Mouse (Mus musculus) MEL (cell line): ENCODE results near the gene Selenom. TPM values are rescaled to one million over a fixed set of nuclear protein-coding genes. Genes with fewer than 3 reads are reported as not detected.
A peak's percentile ranks its signal among the peaks of the same experiment; 100 is the strongest.

ENCODE experiments used
- DNase-seq: peaks from one replicate; pipeline ENCODE4 v3.0.0; 2011; ENCODE audit warnings: low read depth, low spot score
- H3K27ac ChIP-seq: 2 replicates; pipeline ENCODE4 v1.5.1; 2012; ENCODE audit warnings: low read depth, mild to moderate bottlenecking, control low read depth, low read length, moderate library complexity; ENCODE audit not compliant: control insufficient read depth
- H3K27me3 ChIP-seq, 2 experiments: fragments of 150-350 bp in 1 of 2; sonication (generic) in 1 of 2; 2 replicates each; pipeline ENCODE4 v1.6.1; 2012; ENCODE audit warnings: low read length in 2 of 2, mild to moderate bottlenecking in 2 of 2, improper control_type of control experiment in 1 of 2, moderate library complexity in 1 of 2; ENCODE audit not compliant: insufficient read depth in 2 of 2, control insufficient read depth in 1 of 2
- H3K36me3 ChIP-seq, 2 experiments: 2 replicates each; pipeline ENCODE4 v1.6.1; 2012 to 2014; ENCODE audit warnings: low read length in 2 of 2, improper control_type of control experiment in 1 of 2, inconsistent platforms in 1 of 2, mild to moderate bottlenecking in 1 of 2; ENCODE audit not compliant: insufficient read depth in 2 of 2, control insufficient read depth in 1 of 2
- H3K4me1 ChIP-seq, 2 experiments: fragments of 150-350 bp in 1 of 2; sonication (generic) in 1 of 2; 2 replicates each; pipeline ENCODE4 v1.6.1; 2012; ENCODE audit warnings: low read length in 2 of 2, improper control_type of control experiment in 1 of 2, mild to moderate bottlenecking in 1 of 2; ENCODE audit not compliant: insufficient read depth in 2 of 2, control insufficient read depth in 1 of 2
- H3K4me3 ChIP-seq, 2 experiments: fragments of 150-350 bp in 1 of 2; sonication (generic) in 1 of 2; 2 replicates each; pipeline ENCODE4 v1.5.1; 2012; ENCODE audit warnings: low read depth in 2 of 2, low read length in 2 of 2, mild to moderate bottlenecking in 2 of 2, moderate library complexity in 2 of 2, control low read depth in 1 of 2, improper control_type of control experiment in 1 of 2; ENCODE audit not compliant: control insufficient read depth in 1 of 2, insufficient read depth in 1 of 2
- H3K79me2 ChIP-seq: 2 replicates; pipeline ENCODE4 v1.6.1; 2012; ENCODE audit warnings: mild to moderate bottlenecking, low read length, moderate library complexity; ENCODE audit not compliant: control insufficient read depth, poor library complexity, insufficient read depth
- H3K9ac ChIP-seq: 2 replicates; pipeline ENCODE4 v1.6.1; 2012; ENCODE audit warnings: low read depth, mild to moderate bottlenecking, control low read depth, low read length, moderate library complexity; ENCODE audit not compliant: control insufficient read depth, poor library complexity, severe bottlenecking
- H3K9me3 ChIP-seq: fragments of 150-350 bp; sonication (generic); replicated peaks from 2 replicates; pipeline ENCODE4 v1.6.1; 2012; ENCODE audit warnings: mild to moderate bottlenecking, low read length, improper control_type of control experiment, moderate library complexity; ENCODE audit not compliant: insufficient read depth
- BHLHE40 ChIP-seq: IDR thresholded peaks from 2 replicates; pipeline ENCODE4 v1.6.1; 2012; ENCODE audit warnings: low read depth, mild to moderate bottlenecking, inconsistent platforms, low read length, improper control_type of control experiment, borderline replicate concordance
- CHD1 ChIP-seq: IDR thresholded peaks from 2 replicates; pipeline ENCODE4 v1.6.1; 2012; ENCODE audit warnings: low read depth, mild to moderate bottlenecking, inconsistent platforms, low read length, improper control_type of control experiment
- EP300 ChIP-seq, 2 experiments: IDR thresholded peaks; 2 replicates each; pipeline ENCODE4 v1.6.1; 2011; ENCODE audit warnings: improper control_type of control experiment in 2 of 2, low read length in 2 of 2, low read depth in 1 of 2, mild to moderate bottlenecking in 1 of 2
- ETS1 ChIP-seq: IDR thresholded peaks from 2 replicates; pipeline ENCODE4 v1.6.1; 2012; ENCODE audit warnings: low read depth, mild to moderate bottlenecking, inconsistent platforms, low read length, improper control_type of control experiment, moderate library complexity
- HCFC1 ChIP-seq: IDR thresholded peaks from 2 replicates; pipeline ENCODE4 v1.6.1; 2012; ENCODE audit warnings: low read depth, mild to moderate bottlenecking, inconsistent platforms, low read length, improper control_type of control experiment, moderate library complexity
- JUND ChIP-seq: IDR thresholded peaks from 2 replicates; pipeline ENCODE4 v1.6.1; 2011; ENCODE audit warnings: low read depth, mild to moderate bottlenecking, improper control_type of control experiment, low read length
- KAT2A ChIP-seq: conservative IDR thresholded peaks from 2 replicates; pipeline ENCODE4 v1.6.1; 2012; ENCODE audit warnings: low read depth, low read length, improper control_type of control experiment, inconsistent platforms
- MAFK ChIP-seq: IDR thresholded peaks from 2 replicates; pipeline ENCODE4 v1.6.1; 2011; ENCODE audit warnings: low read depth, mild to moderate bottlenecking, low read length, improper control_type of control experiment, borderline replicate concordance
- MAX ChIP-seq: IDR thresholded peaks from 2 replicates; pipeline ENCODE4 v1.6.1; 2011; ENCODE audit warnings: low read length, improper control_type of control experiment
- MEF2A ChIP-seq: IDR thresholded peaks from 2 replicates; pipeline ENCODE4 v1.6.1; 2014; ENCODE audit warnings: low read depth, mild to moderate bottlenecking, inconsistent platforms, low read length, improper control_type of control experiment; ENCODE audit not compliant: poor library complexity, insufficient replicate concordance, severe bottlenecking; ENCODE audit errors: extremely low read depth
- MXI1 ChIP-seq: IDR thresholded peaks from 2 replicates; pipeline ENCODE4 v1.6.1; 2011; ENCODE audit warnings: mild to moderate bottlenecking, low read depth, low read length, improper control_type of control experiment
- MYB ChIP-seq: IDR thresholded peaks from 2 replicates; pipeline ENCODE4 v1.6.1; 2011; ENCODE audit warnings: mild to moderate bottlenecking, low read depth, low read length, improper control_type of control experiment
- MYC ChIP-seq: IDR thresholded peaks from 2 replicates; pipeline ENCODE4 v1.6.1; 2011; ENCODE audit warnings: low read depth, mild to moderate bottlenecking, low read length, improper control_type of control experiment, moderate library complexity
- NELFE ChIP-seq: IDR thresholded peaks from 2 replicates; pipeline ENCODE4 v1.6.1; 2011; ENCODE audit warnings: low read depth, low read length, improper control_type of control experiment
- NRF1 ChIP-seq: IDR thresholded peaks from 2 replicates; pipeline ENCODE4 v1.6.1; 2014; ENCODE audit warnings: low read depth, mild to moderate bottlenecking, inconsistent platforms, low read length, improper control_type of control experiment, moderate library complexity; ENCODE audit not compliant: poor library complexity, insufficient read depth, severe bottlenecking
- POLR2A ChIP-seq, 2 experiments: IDR thresholded peaks; 2 replicates each; pipeline ENCODE4 v1.6.1; 2011 to 2012; ENCODE audit warnings: low read length in 2 of 2, mild to moderate bottlenecking in 2 of 2, control low read depth in 1 of 2, improper control_type of control experiment in 1 of 2, low read depth in 1 of 2, moderate library complexity in 1 of 2; ENCODE audit not compliant: control insufficient read depth in 1 of 2, insufficient read depth in 1 of 2, poor library complexity in 1 of 2
- POLR2AphosphoS2 ChIP-seq: IDR thresholded peaks from 2 replicates; pipeline ENCODE4 v1.6.1; 2011; ENCODE audit warnings: low read length, improper control_type of control experiment
- POLR2AphosphoS5 ChIP-seq: IDR thresholded peaks from 2 replicates; pipeline ENCODE4 v1.6.1; 2012; ENCODE audit warnings: low read depth, borderline replicate concordance, mild to moderate bottlenecking, inconsistent platforms, low read length, moderate library complexity, mixed read lengths
- RCOR1 ChIP-seq: IDR thresholded peaks from 2 replicates; pipeline ENCODE4 v1.6.1; 2012; ENCODE audit warnings: low read depth, mild to moderate bottlenecking, inconsistent platforms, low read length, improper control_type of control experiment
- SIN3A ChIP-seq: IDR thresholded peaks from 2 replicates; pipeline ENCODE4 v1.6.1; 2012; ENCODE audit warnings: low read length, improper control_type of control experiment, inconsistent platforms
- SMC3 ChIP-seq: IDR thresholded peaks from 2 replicates; pipeline ENCODE4 v1.6.1; 2011; ENCODE audit warnings: low read depth, low read length, improper control_type of control experiment
- TBP ChIP-seq: IDR thresholded peaks from 2 replicates; pipeline ENCODE4 v1.8.0; 2011; ENCODE audit warnings: low read depth, low read length, improper control_type of control experiment
- TCF12 ChIP-seq: IDR thresholded peaks from 2 replicates; pipeline ENCODE4 v1.6.1; 2014; ENCODE audit warnings: low read depth, mild to moderate bottlenecking, inconsistent platforms, low read length, improper control_type of control experiment, moderate library complexity
- UBTF ChIP-seq: IDR thresholded peaks from 2 replicates; pipeline ENCODE4 v1.6.1; 2012; ENCODE audit warnings: low read depth, mild to moderate bottlenecking, inconsistent platforms, low read length, improper control_type of control experiment, moderate library complexity, borderline replicate concordance; ENCODE audit not compliant: insufficient read depth
- USF2 ChIP-seq, 2 experiments: IDR thresholded peaks; 2 replicates each; pipeline ENCODE4 v1.6.1; 2011 to 2012; ENCODE audit warnings: improper control_type of control experiment in 2 of 2, low read length in 2 of 2, borderline replicate concordance in 1 of 2, inconsistent platforms in 1 of 2, low read depth in 1 of 2, mild to moderate bottlenecking in 1 of 2; ENCODE audit not compliant: insufficient read depth in 1 of 2
- ZKSCAN1 ChIP-seq: IDR thresholded peaks from 2 replicates; pipeline ENCODE4 v1.6.1; 2012; ENCODE audit warnings: low read depth, mild to moderate bottlenecking, inconsistent platforms, low read length, improper control_type of control experiment, moderate library complexity
- ZMIZ1 ChIP-seq: IDR thresholded peaks from 2 replicates; pipeline ENCODE4 v1.6.1; 2012; ENCODE audit warnings: low read depth, mild to moderate bottlenecking, inconsistent platforms, low read length, improper control_type of control experiment, moderate library complexity
- ZNF384 ChIP-seq: IDR thresholded peaks from 2 replicates; pipeline ENCODE4 v1.6.1; 2012; ENCODE audit warnings: low read depth, mild to moderate bottlenecking, inconsistent platforms, low read length, improper control_type of control experiment
- polyA plus RNA-seq, 2 experiments: library from polyadenylated mRNA; stranded (reverse) in 1 of 2; unstranded in 1 of 2; fragments of >175 nt in 1 of 2; fragments of >200 nt in 1 of 2; gene quantifications; 2 replicates each; pipeline versions ENCODE4 v1.2.1 to v1.2.4; 2012; ENCODE audit warnings: low replicate concordance in 2 of 2, low read depth in 1 of 2; ENCODE audit not compliant: insufficient read length in 2 of 2, insufficient read depth in 1 of 2, missing spikeins in 1 of 2
- total RNA-seq: library from RNA; depleted of rRNA; stranded (reverse); fragments of 300-350 nt; gene quantifications from 2 replicates; pipeline ENCODE4 v1.2.3, GENCODE M21; 2012

The Selenom gene
- total and polyA plus RNA-seq, 3 experiments = 29.5 to 35.4 TPM; not detected in 1

DNA sequence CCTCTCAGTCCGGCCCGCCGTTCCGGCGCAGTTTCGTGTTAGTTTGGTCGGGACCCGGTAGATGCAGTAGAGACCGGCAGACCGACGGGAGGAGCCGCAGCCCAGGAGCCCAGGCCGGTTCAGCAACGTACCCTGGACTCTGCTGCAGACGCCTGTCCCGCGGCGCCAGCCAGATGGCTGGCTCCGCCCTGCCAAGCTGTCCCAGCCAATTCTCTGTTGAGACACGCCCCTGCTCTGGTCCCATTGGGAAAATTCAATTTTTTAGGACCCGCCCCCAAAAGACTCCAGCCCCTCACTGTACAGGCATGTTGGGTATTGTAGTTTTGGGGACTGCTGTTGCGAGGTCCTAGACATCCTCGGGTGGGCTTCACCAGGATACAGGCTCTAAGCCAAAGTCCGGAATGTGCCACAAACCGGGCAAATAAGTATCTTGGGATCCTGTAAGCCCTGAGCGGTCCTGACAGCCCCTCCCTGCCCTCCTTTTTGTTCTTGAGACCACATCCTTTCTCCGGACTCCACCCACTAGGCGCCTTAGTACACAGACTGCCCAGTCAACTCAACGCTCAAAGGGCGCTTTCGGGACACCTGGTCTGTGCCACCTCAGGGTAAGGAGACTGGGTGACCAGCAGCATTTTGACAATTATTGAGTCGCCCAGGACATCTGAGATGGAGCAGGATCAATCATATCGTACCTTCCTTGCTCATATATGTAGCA is 24.8 kb downstream of the Selenom start:
- 0 out of 2 replicates have a peak overlapping the region, but pooled peaks have one; percentile 22 for H3K27ac ChIP-seq
- peak overlapping the region; percentile 86 for H3K9ac ChIP-seq
- H3K9me3 ChIP-seq = no peaks in the 10 kb centered on the region
- no peaks in the 10 kb centered on the region for H3K27me3 ChIP-seq
- peaks cover 4 to 30% of the 10 kb centered on the region in 2 experiments for H3K4me1 ChIP-seq
- peak overlapping the region; percentile 84 to 88 for H3K4me3 ChIP-seq
- peaks cover 0 to 10% of the 10 kb centered on the region in 2 experiments; a peak in 2 of 4 replicates for H3K36me3 ChIP-seq
- no peak for TF ChIP-seq EP300 (IDR thresholded peaks at IDR 0.05; ENCODE audit: low read depth in 1 of 2, low read length in 2 of 2)
- no peak for TF ChIP-seq MAFK
- TF ChIP-seq MYC = no peak
- TF ChIP-seq RCOR1 = no peak
- TF ChIP-seq MYB = no peak
- TF ChIP-seq CHD1 = no peak
- TF ChIP-seq USF2 (IDR thresholded peaks at IDR 0.05; ENCODE audit: borderline replicate concordance in 1 of 2, insufficient read depth in 1 of 2, low read depth in 1 of 2, low read length in 2 of 2) = no peak
- peak; percentile 71 for TF ChIP-seq TCF12
- TF ChIP-seq POLR2AphosphoS2 = peak; percentile 96
- no peak for TF ChIP-seq MEF2A
- TF ChIP-seq MXI1 = peak; percentile 15; the same call in 1 of the 2 replicates
- no peak for TF ChIP-seq ZKSCAN1
- TF ChIP-seq UBTF = no peak
- no peak for TF ChIP-seq ETS1
- TF ChIP-seq JUND = no peak
- peak; percentile 78 for TF ChIP-seq SIN3A
- peak; percentile 89 for TF ChIP-seq NELFE
- TF ChIP-seq POLR2AphosphoS5 = no peak
- no peak for TF ChIP-seq SMC3
- peak; percentile 92 to 97 for TF ChIP-seq POLR2A (IDR thresholded peaks at IDR 0.05; ENCODE audit: control insufficient read depth in 1 of 2, insufficient read depth in 1 of 2, low read depth in 1 of 2, low read length in 2 of 2, poor library complexity in 1 of 2)
- peak; percentile 77 for TF ChIP-seq KAT2A
- TF ChIP-seq TBP = peak; percentile 95
- TF ChIP-seq MAX = no peak
- TF ChIP-seq HCFC1 = peak; percentile 98
- TF ChIP-seq BHLHE40 = no peak
- TF ChIP-seq NRF1 = peak; percentile 41; the same call in 1 of the 2 replicates
- TF ChIP-seq ZMIZ1 = peak; percentile 86
- no peak for TF ChIP-seq ZNF384
- TF ChIP-seq, all 39 proteins: peak for 11
- peaks cover 3% of the 10 kb centered on the region; the same call in 1 of the 2 replicates for H3K79me2 ChIP-seq
- DNase-seq = peak; percentile 98
